Mouse (Mus musculus) midbrain, embryonic 11.5 days (tissue): ENCODE results near the gene Kcnq2. TPM values are rescaled to one million over a fixed set of nuclear protein-coding genes. Genes with fewer than 3 reads are reported as not detected.

Experiments used
- ATAC-seq: fragments of 200-750 bp; cut with Nextera tagmentation; 2 replicates; pipeline ENCODE4 v1.8.0; 2017; ENCODE audit warnings: moderate TSS enrichment, moderate library complexity; ENCODE audit not compliant: low FRiP score
- DNase-seq: peaks from one replicate; pipeline ENCODE4 v3.0.0; 2015; ENCODE audit warnings: low spot score; ENCODE audit errors: missing footprints
- H3K27ac ChIP-seq: fragments of 300-500 bp; sonication (generic); 2 replicates; pipeline ENCODE4 v1.5.1; 2014; ENCODE audit warnings: low read depth, low read length
- H3K27me3 ChIP-seq: fragments of 300-500 bp; sonication (generic); 2 replicates; pipeline ENCODE4 v1.6.1; 2014; ENCODE audit warnings: mild to moderate bottlenecking, low read length, moderate library complexity, mixed read lengths; ENCODE audit not compliant: control insufficient read depth, insufficient read depth
- H3K36me3 ChIP-seq: fragments of 300-500 bp; sonication (generic); 2 replicates; pipeline ENCODE4 v1.6.1; 2014; ENCODE audit warnings: mild to moderate bottlenecking, low read length, moderate library complexity, mixed read lengths; ENCODE audit not compliant: control insufficient read depth, insufficient read depth
- H3K4me1 ChIP-seq: fragments of 300-500 bp; sonication (generic); 2 replicates; pipeline ENCODE4 v1.6.1; 2014; ENCODE audit warnings: low read length; ENCODE audit not compliant: control insufficient read depth, insufficient read depth
- H3K4me2 ChIP-seq: fragments of 300-500 bp; sonication (generic); 2 replicates; pipeline ENCODE4 v1.6.1; 2014; ENCODE audit warnings: mild to moderate bottlenecking, moderate library complexity
- H3K4me3 ChIP-seq: fragments of 300-500 bp; sonication (generic); 2 replicates; pipeline ENCODE4 v1.5.1; 2014; ENCODE audit warnings: low read depth, low read length
- H3K9ac ChIP-seq: fragments of 300-500 bp; sonication (generic); 2 replicates; pipeline ENCODE4 v1.6.1; 2014; ENCODE audit warnings: low read length
- H3K9me3 ChIP-seq: fragments of 300-500 bp; sonication (generic); 2 replicates; pipeline ENCODE4 v1.6.1; 2016; ENCODE audit warnings: low read length; ENCODE audit not compliant: control insufficient read depth
- whole genome bisulfite sequencing: fragments of 180-500 bp; shearing (Covaris S2); extraction: QIAGEN DNeasy Blood & Tissue Kit; methylation state at CpG from one replicate; pipeline ENCODE4 v1.1.7; 2014; 5-methylcytosine and 5-hydroxymethylcytosine counted together
- polyA plus RNA-seq: library from polyadenylated mRNA; unstranded; fragments of >200 nt; fragmentation: Nextera tagmentation; extraction: Ambion mirVana; gene quantifications from 2 replicates; pipeline ENCODE4 v1.2.1, GENCODE M21; 2014

The Kcnq2 gene
- polyA plus RNA-seq, 1 experiment from 2014 or later: 8.8 TPM

DNA sequence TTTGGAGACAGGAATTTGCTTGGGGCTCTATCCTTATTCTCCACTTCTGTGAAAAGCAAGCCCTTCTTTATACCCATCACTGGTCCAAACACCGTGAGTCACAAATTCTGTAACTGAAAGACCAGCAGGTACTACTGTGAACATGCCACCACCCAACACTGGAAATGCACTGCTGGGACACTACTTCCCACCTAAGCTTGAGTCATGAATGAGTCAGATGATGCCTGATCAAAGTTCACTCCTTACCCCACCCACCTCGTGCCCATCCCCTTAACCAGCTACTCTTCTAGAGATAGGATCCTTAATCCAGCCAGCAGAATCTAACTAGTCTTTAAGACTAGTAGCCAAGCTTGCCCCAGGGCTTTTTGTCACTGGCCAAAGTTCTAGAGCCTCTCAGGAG lies 35.0 kb downstream of the Kcnq2 start:
- no peak overlapping the region for H3K9ac ChIP-seq
- no peaks in the 10 kb centered on the region for H3K27me3 ChIP-seq
- H3K4me2 ChIP-seq: no peak overlapping the region
- ATAC-seq: no peak
- no peaks in the 10 kb centered on the region for H3K9me3 ChIP-seq
- peak; percentile 65 for DNase-seq
- H3K4me1 ChIP-seq: peaks cover 8% of the 10 kb centered on the region
- no peak overlapping the region for H3K4me3 ChIP-seq
- H3K36me3 ChIP-seq: no peaks in the 10 kb centered on the region
- 79% methylated on average over 2 of the region's 2 CpGs for WGBS
- H3K27ac ChIP-seq: no peak overlapping the region

DNA sequence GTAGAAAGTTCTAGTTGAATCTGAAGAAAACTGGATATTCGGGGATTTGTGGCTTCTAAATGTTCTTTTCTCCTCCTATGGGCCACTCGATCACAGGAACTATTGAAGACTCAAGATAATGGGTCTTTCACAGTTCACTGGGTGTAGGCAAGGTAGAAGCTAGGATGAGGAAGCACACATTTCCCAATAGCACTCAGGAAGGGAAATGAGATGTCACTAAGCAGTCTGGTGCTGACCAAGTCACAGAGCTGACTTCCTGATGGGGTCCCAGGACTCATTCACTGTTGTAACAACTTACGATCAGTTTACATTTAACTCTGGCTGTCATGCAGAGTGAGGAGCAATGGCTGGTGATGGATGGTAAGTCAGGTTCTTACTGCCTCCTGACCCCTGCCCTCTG lies 45.0 kb downstream of the Kcnq2 start:
- H3K27me3 ChIP-seq: no peaks in the 10 kb centered on the region
- DNase-seq (peak; percentile 19), ATAC-seq (no peak)
- no peaks in the 10 kb centered on the region for H3K36me3 ChIP-seq
- no peak overlapping the region for H3K4me3 ChIP-seq
- no peak overlapping the region for H3K4me2 ChIP-seq
- no peak overlapping the region for H3K27ac ChIP-seq
- no peaks in the 10 kb centered on the region for H3K9me3 ChIP-seq
- no peak overlapping the region for H3K9ac ChIP-seq
- no peaks in the 10 kb centered on the region for H3K4me1 ChIP-seq
- 81% methylated on average over 3 of the region's 3 CpGs for WGBS

DNA sequence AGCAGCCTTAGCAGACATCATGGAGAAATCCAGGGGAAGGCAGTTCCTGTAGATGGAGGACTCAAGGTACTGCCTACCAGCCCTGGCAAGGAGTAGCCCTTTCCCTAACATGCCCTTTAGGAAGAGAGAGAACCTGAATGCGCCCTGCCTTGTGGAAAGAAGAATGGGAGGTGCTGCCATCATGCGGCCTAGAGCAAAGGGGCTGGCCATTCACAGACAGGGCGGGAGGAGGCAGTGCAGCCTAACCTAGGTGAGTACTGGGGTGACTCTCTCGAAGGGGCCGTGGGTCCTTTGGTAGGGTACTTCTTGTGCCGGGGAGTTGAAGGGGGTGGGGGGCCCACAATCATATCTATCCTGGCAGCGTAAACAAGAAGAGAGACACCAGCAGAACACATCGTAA lies 50.1 kb downstream of the Kcnq2 start:
- Histone ChIP-seq H3K27me3 (no peaks in the 10 kb centered on the region), H3K4me2 (no peak overlapping the region), H3K4me3 (no peak overlapping the region), H3K9ac (no peak overlapping the region), H3K4me1 (no peaks in the 10 kb centered on the region), H3K27ac (no peak overlapping the region), H3K9me3 (no peaks in the 10 kb centered on the region), H3K36me3 (no peaks in the 10 kb centered on the region)
- 69% methylated on average over 8 of the region's 8 CpGs for WGBS
- DNase-seq (no peak), ATAC-seq (no peak; the same call in 1 of the 2 replicates)

DNA sequence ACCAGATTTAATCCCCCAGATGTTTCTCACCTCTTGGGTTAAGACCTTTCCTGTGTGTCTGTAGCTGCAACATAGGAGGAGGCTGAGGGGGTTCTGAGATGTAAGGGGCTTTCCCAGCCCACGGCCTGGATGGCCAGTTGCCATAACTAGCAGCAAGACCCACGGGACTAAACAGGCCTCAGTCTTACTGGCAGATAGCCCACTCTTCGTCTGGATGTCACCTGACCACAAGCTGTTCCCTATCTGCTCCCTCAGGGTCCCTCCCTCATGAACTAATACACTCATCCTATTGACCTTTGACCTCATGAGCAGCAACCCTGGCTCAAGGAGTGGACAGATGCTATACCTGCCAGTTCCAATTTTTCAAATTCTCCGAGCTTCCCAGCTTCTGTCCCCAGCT lies 51.2 kb downstream of the Kcnq2 start:
- Histone ChIP-seq H3K27ac (no peak overlapping the region), H3K9me3 (no peaks in the 10 kb centered on the region), H3K4me3 (no peak overlapping the region), H3K9ac (no peak overlapping the region), H3K36me3 (no peaks in the 10 kb centered on the region), H3K4me1 (no peaks in the 10 kb centered on the region), H3K4me2 (no peak overlapping the region), H3K27me3 (no peaks in the 10 kb centered on the region)
- no peak for ATAC-seq
- DNase-seq: peak; percentile 62
- 65% methylated on average over 4 of the region's 4 CpGs for WGBS

DNA sequence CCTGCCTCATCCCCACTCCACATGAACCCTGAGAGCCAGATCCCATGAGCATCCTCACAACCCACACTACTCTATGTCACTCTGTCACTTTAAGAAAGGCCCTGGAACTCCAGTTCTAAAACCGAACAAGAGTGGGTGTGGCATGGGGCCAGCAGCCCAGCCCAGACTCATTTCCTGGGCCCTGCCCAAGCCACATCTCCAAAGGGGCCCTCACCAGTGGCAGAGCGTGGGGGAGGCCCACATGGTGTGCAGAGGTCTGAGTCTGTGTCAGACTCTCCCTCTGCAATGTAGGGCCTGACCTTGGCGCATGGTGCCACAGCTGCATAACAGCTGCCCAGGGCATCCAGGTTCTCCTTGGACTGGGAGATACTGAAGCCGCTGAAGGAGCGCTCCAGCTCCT lies 54.2 kb downstream of the Kcnq2 start:
- no peaks in the 10 kb centered on the region for H3K27me3 ChIP-seq
- no peaks in the 10 kb centered on the region for H3K9me3 ChIP-seq
- DNase-seq (no peak), ATAC-seq (no peak)
- no peaks in the 10 kb centered on the region for H3K4me1 ChIP-seq
- no peaks in the 10 kb centered on the region for H3K36me3 ChIP-seq
- no peak overlapping the region for H3K4me2 ChIP-seq
- H3K4me3 ChIP-seq: no peak overlapping the region
- no peak overlapping the region for H3K27ac ChIP-seq
- H3K9ac ChIP-seq: no peak overlapping the region
- 70% methylated on average over 5 of the region's 5 CpGs for WGBS

DNA sequence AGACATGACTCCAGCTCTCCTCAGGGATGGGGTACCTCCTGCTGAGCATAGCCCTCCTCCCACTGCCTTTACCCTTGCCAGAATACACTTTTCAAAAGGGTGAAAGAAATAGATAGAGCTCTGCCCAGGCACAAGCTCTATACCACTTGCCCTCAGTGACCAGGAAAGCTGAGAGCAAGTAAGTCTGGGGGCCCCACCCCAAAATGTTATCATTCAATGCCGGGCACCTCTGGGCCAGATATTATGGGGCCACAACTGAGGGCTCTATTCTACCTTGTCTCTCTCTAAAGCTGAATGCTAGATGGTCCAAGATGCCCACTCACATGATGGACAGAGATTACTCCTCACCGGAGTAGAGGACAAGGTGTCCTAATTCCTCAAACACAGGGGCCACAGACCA lies 55.6 kb downstream of the Kcnq2 start:
- no peak overlapping the region for H3K4me3 ChIP-seq
- no peak overlapping the region for H3K9ac ChIP-seq
- DNase-seq (no peak), ATAC-seq (no peak)
- H3K4me2 ChIP-seq: no peak overlapping the region
- H3K9me3 ChIP-seq: no peaks in the 10 kb centered on the region
- no peaks in the 10 kb centered on the region for H3K4me1 ChIP-seq
- 90% methylated on average over 2 of the region's 2 CpGs for WGBS
- no peak overlapping the region for H3K27ac ChIP-seq
- no peaks in the 10 kb centered on the region for H3K27me3 ChIP-seq
- no peaks in the 10 kb centered on the region for H3K36me3 ChIP-seq

DNA sequence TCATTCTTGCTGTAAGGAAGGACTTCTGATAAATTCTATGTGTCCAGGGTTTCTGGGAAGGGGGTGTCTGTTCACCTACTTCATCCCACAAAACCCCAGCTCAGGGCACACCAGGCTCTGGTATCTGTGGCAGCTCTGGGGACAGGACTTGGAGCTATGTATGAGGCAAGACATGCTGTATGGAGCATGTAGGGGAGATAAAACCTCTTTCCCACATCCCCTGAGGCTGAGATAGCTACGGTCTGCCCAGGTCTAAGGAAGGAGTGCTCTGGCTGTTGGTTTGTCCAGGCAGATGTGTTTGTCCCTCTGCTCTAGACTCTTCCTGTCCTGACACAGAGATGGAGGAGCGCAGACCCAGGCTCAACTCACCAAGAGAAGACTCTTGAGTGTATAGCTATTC lies 56.2 kb downstream of the Kcnq2 start:
- Histone ChIP-seq H3K4me1 (no peaks in the 10 kb centered on the region), H3K4me3 (no peak overlapping the region), H3K27ac (no peak overlapping the region), H3K4me2 (no peak overlapping the region), H3K27me3 (no peaks in the 10 kb centered on the region), H3K9me3 (no peaks in the 10 kb centered on the region), H3K36me3 (no peaks in the 10 kb centered on the region), H3K9ac (no peak overlapping the region)
- 86% methylated on average over 2 of the region's 2 CpGs for WGBS
- DNase-seq: no peak
- ATAC-seq: no peak

DNA sequence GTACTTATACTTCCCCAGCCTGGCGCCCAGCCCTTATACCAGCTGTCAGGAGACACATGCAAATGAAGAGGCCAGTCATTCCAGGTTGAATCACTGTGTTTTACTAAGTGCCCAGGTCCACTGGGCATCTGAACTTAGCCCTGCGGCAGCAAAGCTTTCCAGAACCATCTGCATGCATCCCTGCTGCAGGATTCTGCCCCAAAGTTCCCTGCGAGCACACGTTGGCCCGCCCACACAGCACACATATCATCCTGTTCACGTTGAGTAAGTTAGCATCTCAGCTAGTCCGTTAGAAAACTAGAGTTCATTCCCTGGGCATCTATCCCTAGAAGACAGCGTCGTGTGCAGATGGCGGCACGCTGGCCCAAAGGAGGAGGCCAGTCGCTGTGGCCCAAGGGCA lies 59.6 kb downstream of the Kcnq2 start:
- DNase-seq: peak; percentile 44
- no peak for ATAC-seq

DNA sequence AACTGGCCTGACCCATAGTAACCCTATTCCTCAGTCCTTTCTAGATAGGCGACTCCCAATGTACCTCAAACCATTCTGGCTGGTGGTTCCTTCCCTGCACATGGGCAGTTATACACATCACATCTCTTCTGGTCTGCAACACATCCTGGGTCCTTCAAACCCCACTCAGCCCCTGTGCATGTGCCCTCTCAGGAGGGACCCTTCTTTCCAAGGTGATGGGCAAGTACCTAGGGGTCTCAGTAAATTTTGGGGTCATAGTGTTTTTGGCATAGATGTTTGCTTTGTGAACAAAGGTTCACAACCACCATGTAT lies 62.7 kb downstream of the Kcnq2 start:
- H3K4me3 ChIP-seq: no peak overlapping the region
- H3K27me3 ChIP-seq: no peaks in the 10 kb centered on the region
- H3K36me3 ChIP-seq: no peaks in the 10 kb centered on the region
- H3K4me2 ChIP-seq: no peak overlapping the region
- no peak overlapping the region for H3K27ac ChIP-seq
- no peak overlapping the region for H3K9ac ChIP-seq
- DNase-seq (no peak), ATAC-seq (peak; percentile 54; the same call in 1 of the 2 replicates)
- no peaks in the 10 kb centered on the region for H3K4me1 ChIP-seq
- H3K9me3 ChIP-seq: no peaks in the 10 kb centered on the region
- WGBS: 8% methylated on average over 1 of the region's 1 CpGs

More for the DNA sequence above, 59.6 kb downstream of the Kcnq2 start:
- Histone ChIP-seq H3K36me3 (no peaks in the 10 kb centered on the region), H3K9ac (no peak overlapping the region), H3K4me2 (no peak overlapping the region), H3K4me3 (no peak overlapping the region), H3K4me1 (no peaks in the 10 kb centered on the region), H3K9me3 (no peaks in the 10 kb centered on the region), H3K27ac (no peak overlapping the region), H3K27me3 (no peaks in the 10 kb centered on the region)
- 87% methylated on average over 12 of the region's 12 CpGs for WGBS
